Mouse (Mus musculus) CH12.LX (cell line): ENCODE data around the gene Med7. TPM values are rescaled to one million over a fixed set of nuclear protein-coding genes. Genes with fewer than 3 reads are reported as not detected.
"Not testable (repeated sequence)": the region's sequence is repeated elsewhere in the genome, so short reads cannot be mapped to it uniquely, and the experiment has no call there.

ENCODE experiments used
- DNase-seq: peaks from one replicate; pipeline ENCODE4 v3.0.0-alpha.2; 2013; ENCODE audit errors: extremely low read depth
- H3K27ac ChIP-seq: 2 replicates; pipeline ENCODE4 v1.5.1; 2012; ENCODE audit warnings: low read depth, mild to moderate bottlenecking, control low read depth, moderate library complexity; ENCODE audit not compliant: insufficient read depth
- H3K27me3 ChIP-seq: replicated peaks from 2 replicates; pipeline ENCODE3; 2012; ENCODE audit warnings: inconsistent platforms
- H3K36me3 ChIP-seq, 2 experiments: replicated peaks in 1 of 2; 2 replicates each; pipeline versions ENCODE3 to v1.6.1; 2012; ENCODE audit warnings: inconsistent platforms in 1 of 2, low read length in 1 of 2, mild to moderate bottlenecking in 1 of 2, mixed read lengths in 1 of 2, moderate library complexity in 1 of 2; ENCODE audit not compliant: control insufficient read depth in 1 of 2, insufficient read depth in 1 of 2
- H3K4me1 ChIP-seq, 2 experiments: 2 replicates each; pipeline ENCODE4 v1.6.1; 2012; ENCODE audit warnings: inconsistent platforms in 1 of 2, moderate library complexity in 1 of 2; ENCODE audit not compliant: insufficient read depth in 2 of 2, control insufficient read depth in 1 of 2
- H3K4me2 ChIP-seq: 2 replicates; pipeline ENCODE4 v1.6.1; 2012; ENCODE audit warnings: low read depth, mild to moderate bottlenecking, control low read depth; ENCODE audit not compliant: poor library complexity, insufficient read depth, severe bottlenecking
- H3K4me3 ChIP-seq, 3 experiments: fragments of 150-350 bp in 1 of 3; sonication (generic) in 1 of 3; replicated peaks in 1 of 3; 2 replicates each; pipeline versions ENCODE3 to v1.5.1; 2011 to 2012; ENCODE audit warnings: low read depth in 2 of 3, low read length in 2 of 3, mild to moderate bottlenecking in 2 of 3, moderate library complexity in 2 of 3, control low read depth in 1 of 3, improper control_type of control experiment in 1 of 3, inconsistent platforms in 1 of 3, mixed read lengths in 1 of 3; ENCODE audit not compliant: poor library complexity in 1 of 3
- H3K79me2 ChIP-seq: replicated peaks from 2 replicates; pipeline ENCODE4 v1.6.1; 2012; ENCODE audit warnings: mild to moderate bottlenecking, moderate library complexity; ENCODE audit not compliant: control insufficient read depth, poor library complexity, insufficient read depth, severe bottlenecking; ENCODE audit errors: extremely low read depth
- H3K9ac ChIP-seq: 2 replicates; pipeline ENCODE4 v1.6.1; 2012; ENCODE audit warnings: low read depth, mild to moderate bottlenecking, control low read depth, moderate library complexity; ENCODE audit not compliant: insufficient read depth
- H3K9me3 ChIP-seq: replicated peaks from 2 replicates; pipeline ENCODE3; 2012; ENCODE audit warnings: low read length, inconsistent platforms, mixed read lengths
- BHLHE40 ChIP-seq: IDR thresholded peaks from 2 replicates; pipeline ENCODE4 v1.6.1; 2011; ENCODE audit warnings: mild to moderate bottlenecking, low read depth, low read length, improper control_type of control experiment
- CTCF ChIP-seq, 2 experiments: IDR thresholded peaks in 1 of 2; conservative IDR thresholded peaks in 1 of 2; 2 replicates each; pipeline ENCODE4 v1.5.1; 2011 to 2012; ENCODE audit warnings: low read depth in 2 of 2, low read length in 2 of 2, improper control_type of control experiment in 1 of 2, inconsistent platforms in 1 of 2, mild to moderate bottlenecking in 1 of 2, moderate library complexity in 1 of 2
- NELFE ChIP-seq: IDR thresholded peaks from 2 replicates; pipeline ENCODE4 v1.6.1; 2011; ENCODE audit warnings: low read depth, low read length, improper control_type of control experiment
- RAD21 ChIP-seq: IDR thresholded peaks from 2 replicates; pipeline ENCODE4 v1.6.1; 2011; ENCODE audit warnings: low read depth, mild to moderate bottlenecking, low read length, improper control_type of control experiment, moderate library complexity
- SIN3A ChIP-seq: IDR thresholded peaks from 2 replicates; pipeline ENCODE4 v1.6.1; 2012; ENCODE audit warnings: low read length, improper control_type of control experiment, inconsistent platforms
- SMC3 ChIP-seq: IDR thresholded peaks from 2 replicates; pipeline ENCODE4 v1.6.1; 2011; ENCODE audit warnings: low read depth, low read length, improper control_type of control experiment
- USF1 ChIP-seq: IDR thresholded peaks from 2 replicates; pipeline ENCODE4 v1.6.1; 2014; ENCODE audit warnings: low read depth, mild to moderate bottlenecking, inconsistent platforms, low read length, improper control_type of control experiment
- ZC3H11A ChIP-seq: IDR thresholded peaks from 2 replicates; pipeline ENCODE4 v1.6.1; 2012; ENCODE audit warnings: low read depth, mild to moderate bottlenecking, inconsistent platforms, low read length, improper control_type of control experiment
- ZNF384 ChIP-seq: IDR thresholded peaks from 2 replicates; pipeline ENCODE4 v1.6.1; 2012; ENCODE audit warnings: low read depth, low read length, improper control_type of control experiment, inconsistent platforms
- dilution Hi-C: fragments of 300-500 bp; cut with MboI; formaldehyde crosslinking; loops from 2 replicates; pipeline ENCODE4 v1.14.3; 2020; ENCODE audit warnings: low sequenced_read_pairs; ENCODE audit not compliant: extremely low pct_unique_long_range_greater_than_20kb, extremely low pct_ligation_motif_present
- in situ Hi-C: fragments of 300-500 bp; cut with MboI; formaldehyde crosslinking; loops from 3 replicates; pipeline ENCODE4 v1.14.3; 2019; ENCODE audit warnings: low sequenced_read_pairs, low pct_ligation_motif_present, low pct_unique_long_range_greater_than_20kb, mixed read lengths
- polyA plus RNA-seq: library from polyadenylated mRNA; unstranded; fragments of >175 nt; gene quantifications from 2 replicates; pipeline ENCODE4 v1.2.1, GENCODE M21; 2012; ENCODE audit warnings: low read depth; ENCODE audit not compliant: insufficient read length
- total RNA-seq, 2 experiments: library from RNA; depleted of rRNA; stranded (reverse); fragments of 300-350 nt in 1 of 2; fragments of >200 nt in 1 of 2; gene quantifications; 2 replicates each; pipeline ENCODE4 v1.2.3; 2012 to 2014

Gene Med7
- total and polyA plus RNA-seq, 3 experiments = 32.7 to 104 (median 59.9) TPM

DNA sequence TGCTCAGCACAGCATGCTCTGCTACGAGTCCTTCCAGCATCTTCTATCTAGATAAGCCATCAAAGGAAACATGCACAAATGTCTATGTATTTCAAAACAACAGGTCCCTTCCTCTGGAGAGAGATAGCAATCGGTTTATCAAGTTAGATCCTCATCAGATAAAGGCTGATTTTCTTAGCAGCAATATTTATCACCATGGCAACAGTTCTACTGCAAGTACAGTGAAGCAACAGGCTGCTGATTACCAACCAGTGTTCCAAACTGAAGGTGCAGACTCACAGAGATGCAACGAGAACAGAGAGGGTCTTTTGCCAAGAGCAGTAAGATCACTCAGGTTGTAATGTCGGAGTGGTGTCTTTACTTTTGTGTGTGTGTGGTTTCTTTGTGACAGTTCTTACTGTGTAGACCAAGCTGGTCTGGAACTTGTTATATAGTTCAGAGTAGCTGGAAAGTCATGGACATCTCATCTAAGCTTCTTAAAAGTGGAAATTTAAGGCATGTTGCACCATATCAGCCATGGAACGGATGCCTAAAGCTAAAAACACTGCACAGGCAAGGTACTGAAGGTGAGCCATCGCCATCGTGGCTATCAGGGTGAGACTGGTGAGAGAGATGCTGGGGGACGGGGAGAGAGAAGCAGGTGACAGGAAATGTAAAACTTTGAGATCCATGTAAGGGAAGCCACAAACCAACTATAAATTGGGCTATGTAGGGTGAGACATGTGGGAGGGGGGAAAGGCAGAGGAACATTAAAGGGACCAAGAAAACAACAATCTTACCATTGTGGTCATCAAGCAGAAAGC, 15.4 kb upstream of the Med7 start:
- in situ Hi-C loops (no loop called here), dilution Hi-C loops (no loop called here)
- no peaks in the 10 kb centered on the region for H3K27me3 ChIP-seq
- H3K9me3 ChIP-seq = peaks cover 4% of the 10 kb centered on the region
- H3K4me3 ChIP-seq = no peak overlapping the region
- H3K4me1 ChIP-seq = peaks cover 11 to 46% of the 10 kb centered on the region in 2 experiments
- no peak overlapping the region for H3K4me2 ChIP-seq
- DNase-seq = no peak
- TF ChIP-seq ZC3H11A = no peak
- TF ChIP-seq NELFE = no peak
- no peak for TF ChIP-seq SMC3
- TF ChIP-seq USF1 = no peak
- H3K36me3 ChIP-seq = no peaks in the 10 kb centered on the region
- no peak overlapping the region for H3K9ac ChIP-seq
- no peaks in the 10 kb centered on the region for H3K79me2 ChIP-seq
- H3K27ac ChIP-seq = no peak overlapping the region

DNA sequence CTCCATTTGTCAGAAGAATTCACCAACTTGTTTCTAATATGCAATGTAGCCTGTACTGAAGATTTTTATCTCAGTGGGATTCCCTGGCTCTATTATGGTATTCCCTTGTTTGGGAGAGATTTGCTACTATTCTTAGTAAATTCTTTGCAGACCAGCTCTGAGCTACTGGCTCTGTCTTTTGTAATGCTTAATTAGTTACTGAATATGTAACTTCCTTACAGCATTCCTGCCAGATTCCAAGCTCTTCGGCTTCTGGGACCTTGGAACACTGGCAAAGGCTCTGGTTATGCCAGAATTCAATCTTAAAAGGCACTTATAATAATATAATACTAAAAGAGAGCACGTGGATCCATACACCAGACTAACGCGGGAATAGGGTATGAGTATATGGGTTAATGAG, 8.6 kb upstream of the Med7 start:
- H3K4me1 ChIP-seq = peaks cover 3 to 21% of the 10 kb centered on the region in 2 experiments; a peak in 3 of 4 replicates
- dilution Hi-C loops, H3K9ac ChIP-seq, H3K4me2 ChIP-seq, in situ Hi-C loops, H3K27me3 ChIP-seq, H3K27ac ChIP-seq, H3K36me3 ChIP-seq, DNase-seq, H3K4me3 ChIP-seq, H3K79me2 ChIP-seq: not testable (repeated sequence)
- H3K9me3 ChIP-seq = peaks cover 12% of the 10 kb centered on the region

DNA sequence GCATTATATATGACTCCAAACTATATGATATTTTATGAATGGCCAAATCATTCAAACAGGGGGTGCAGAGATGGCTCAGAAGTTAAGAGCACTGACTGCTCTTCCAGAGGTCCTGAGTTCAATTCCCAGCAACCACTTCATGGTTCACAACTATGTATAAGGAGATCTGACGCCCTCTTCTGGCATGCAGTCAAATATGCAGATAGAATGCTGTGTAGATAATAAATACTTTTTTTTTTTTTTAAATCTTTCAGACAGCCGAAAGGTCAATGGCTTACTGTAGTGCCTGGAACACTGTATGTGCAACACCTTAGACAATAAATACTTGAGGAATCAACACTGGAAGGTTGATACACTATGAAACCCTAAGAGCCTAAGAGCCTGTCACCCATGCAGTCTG, 6.6 kb upstream of the Med7 start:
- Histone ChIP-seq H3K9me3 (peaks cover 12% of the 10 kb centered on the region), H3K4me1 (peaks cover 3 to 22% of the 10 kb centered on the region in 2 experiments; a peak in 3 of 4 replicates), H3K79me2 (no peaks in the 10 kb centered on the region), H3K27ac (no peak overlapping the region), H3K4me2 (no peak overlapping the region), H3K4me3 (no peak overlapping the region), H3K9ac (no peak overlapping the region), H3K36me3 (no peaks in the 10 kb centered on the region), H3K27me3 (no peaks in the 10 kb centered on the region)
- TF ChIP-seq RAD21 = peak; percentile 40
- peak in 1 of 2 experiments; percentile 42; a peak in 2 of 4 replicates for TF ChIP-seq CTCF (conservative IDR thresholded peaks at IDR 0.05 in 1 of 2, IDR thresholded peaks at IDR 0.05 in 1 of 2; ENCODE audit: low read depth in 2 of 2, low read length in 2 of 2)
- peak; percentile 65 for TF ChIP-seq ZNF384
- peak; percentile 53 for TF ChIP-seq SMC3
- TF ChIP-seq BHLHE40 = no peak
- no peak for TF ChIP-seq SIN3A
- dilution Hi-C loops (no loop called here), in situ Hi-C loops (loop anchor here (5.0 kb wide), 1 partner anchor 153 kb away; no protein-coding TSS in a partner anchor)
- no peak for DNase-seq
